Mouse (Mus musculus) small intestine, adult 2 months (tissue): Measurements from ENCODE around the gene Zfyve28.

Source experiments
- CTCF ChIP-seq: fragments of 200-500 bp; IDR thresholded peaks from 2 replicates; pipeline ENCODE4 v1.5.1; 2012; ENCODE audit warnings: low read depth, mild to moderate bottlenecking, control low read depth, inconsistent platforms, low read length, moderate library complexity, mixed read lengths; ENCODE audit not compliant: insufficient replicate concordance, insufficient read length; ENCODE audit errors: extremely low read depth
- POLR2A ChIP-seq: fragments of 200-500 bp; IDR thresholded peaks from 2 replicates; pipeline ENCODE4 v1.6.1; 2012; ENCODE audit warnings: low read depth, mild to moderate bottlenecking, control low read depth, inconsistent platforms, low read length, moderate library complexity

DNA sequence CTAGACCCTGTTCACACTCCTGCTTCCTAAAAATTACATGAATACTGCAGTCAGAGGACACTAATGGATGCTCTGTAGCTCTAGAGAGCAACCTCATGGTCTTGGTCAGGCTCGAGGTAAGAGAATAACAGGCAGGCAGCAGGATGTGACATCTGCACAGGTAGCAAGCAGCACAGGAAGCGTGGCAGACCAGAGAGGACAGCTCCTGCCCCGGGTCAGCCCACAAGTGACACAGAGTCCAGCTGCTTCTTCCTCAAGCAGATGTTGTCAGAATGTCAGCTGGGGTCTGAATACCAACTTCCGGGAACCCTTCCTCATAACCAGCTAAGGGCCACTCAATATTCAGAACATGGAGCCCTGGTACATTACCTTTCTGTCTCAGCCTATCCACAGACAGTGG lies 39.1 kb downstream of the Zfyve28 start:
- TF ChIP-seq CTCF (no peak), POLR2A (no peak)
